Mouse (Mus musculus): ENCODE data around the gene Foxn3. TPM values are rescaled to one million over a fixed set of nuclear protein-coding genes. Genes with fewer than 3 reads are reported as not detected.

Foxn3 gene
- polyA plus RNA-seq, 1 experiment, result 61.0 TPM

- H3K9me3 ChIP-seq (replicated peaks; ENCODE audit: control insufficient read depth, insufficient read depth, low read length, poor library complexity, severe bottlenecking), result no peaks in the 10 kb centered on the region
- peaks cover 2% of the 10 kb centered on the region for H3K4me1 ChIP-seq (ENCODE audit: control insufficient read depth, insufficient read depth, low read length)
- TF ChIP-seq EP300 (IDR thresholded peaks at IDR 0.05; ENCODE audit: insufficient read depth, low read depth, low read length) (no peak), CTCF (IDR thresholded peaks at IDR 0.05; ENCODE audit: low read depth, low read length) (no peak), POLR2A (IDR thresholded peaks at IDR 0.05; ENCODE audit: insufficient read depth, low read length) (no peak)
- H3K4me3 ChIP-seq (ENCODE audit: low read depth, low read length), result no peak overlapping the region
- H3K27ac ChIP-seq (ENCODE audit: insufficient read depth, low read length), result no peak overlapping the region
- no peaks in the 10 kb centered on the region for H3K27me3 ChIP-seq (ENCODE audit: control insufficient read depth, insufficient read depth, low read length, poor library complexity, severe bottlenecking)
- no peaks in the 10 kb centered on the region for H3K36me3 ChIP-seq (ENCODE audit: control insufficient read depth, insufficient read depth, low read length, poor library complexity, severe bottlenecking)
- H3K9ac ChIP-seq (ENCODE audit: low read depth, poor library complexity, severe bottlenecking), result no peak overlapping the region
These were observed 397.3 kb downstream of the Foxn3 start for GRCm38 (mm10) chr12:99166091-99166490.

DNA sequence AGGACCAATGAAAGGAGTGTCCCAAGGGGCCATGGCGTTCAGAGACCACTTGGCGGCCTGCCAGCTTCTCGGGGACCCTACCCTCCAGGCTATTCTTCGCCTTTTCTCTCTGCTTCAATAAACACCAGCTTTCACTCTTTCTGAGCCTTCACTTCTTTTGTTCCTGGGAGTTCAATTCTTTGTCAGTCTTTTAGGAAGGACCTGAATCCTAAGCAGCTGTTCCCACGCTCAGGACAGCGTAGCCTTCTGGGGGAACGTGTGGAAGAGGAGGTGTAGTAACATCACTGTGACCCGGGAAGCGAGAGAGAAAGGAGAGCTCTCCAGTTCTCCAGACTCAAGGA lies 400.1 kb downstream of the Foxn3 start:
- Histone ChIP-seq H3K27me3 (ENCODE audit: control insufficient read depth, insufficient read depth, low read length, poor library complexity, severe bottlenecking) (no peaks in the 10 kb centered on the region), H3K9ac (ENCODE audit: low read depth, poor library complexity, severe bottlenecking) (no peak overlapping the region), H3K9me3 (replicated peaks; ENCODE audit: control insufficient read depth, insufficient read depth, low read length, poor library complexity, severe bottlenecking) (no peaks in the 10 kb centered on the region), H3K27ac (ENCODE audit: insufficient read depth, low read length) (no peak overlapping the region), H3K4me1 (ENCODE audit: control insufficient read depth, insufficient read depth, low read length) (peaks cover 2% of the 10 kb centered on the region), H3K36me3 (ENCODE audit: control insufficient read depth, insufficient read depth, low read length, poor library complexity, severe bottlenecking) (no peaks in the 10 kb centered on the region), H3K4me3 (ENCODE audit: low read depth, low read length) (no peak overlapping the region)
- no peak for TF ChIP-seq POLR2A (IDR thresholded peaks at IDR 0.05; ENCODE audit: insufficient read depth, low read length)
- TF ChIP-seq EP300 (IDR thresholded peaks at IDR 0.05; ENCODE audit: insufficient read depth, low read depth, low read length), result no peak
- TF ChIP-seq CTCF (IDR thresholded peaks at IDR 0.05; ENCODE audit: low read depth, low read length), result no peak

- Histone ChIP-seq H3K4me1 (ENCODE audit: control insufficient read depth, insufficient read depth, low read length) (peaks cover 2% of the 10 kb centered on the region), H3K27me3 (ENCODE audit: control insufficient read depth, insufficient read depth, low read length, poor library complexity, severe bottlenecking) (no peaks in the 10 kb centered on the region), H3K9me3 (replicated peaks; ENCODE audit: control insufficient read depth, insufficient read depth, low read length, poor library complexity, severe bottlenecking) (0 out of 2 replicates have a peak, but pooled peaks cover 3% of the 10 kb centered on the region), H3K36me3 (ENCODE audit: control insufficient read depth, insufficient read depth, low read length, poor library complexity, severe bottlenecking) (no peaks in the 10 kb centered on the region), H3K27ac (ENCODE audit: insufficient read depth, low read length) (no peak overlapping the region), H3K9ac (ENCODE audit: low read depth, poor library complexity, severe bottlenecking) (no peak overlapping the region), H3K4me3 (ENCODE audit: low read depth, low read length) (no peak overlapping the region)
- TF ChIP-seq EP300 (IDR thresholded peaks at IDR 0.05; ENCODE audit: insufficient read depth, low read depth, low read length), result no peak
- TF ChIP-seq POLR2A (IDR thresholded peaks at IDR 0.05; ENCODE audit: insufficient read depth, low read length), result no peak
- TF ChIP-seq CTCF (IDR thresholded peaks at IDR 0.05; ENCODE audit: low read depth, low read length), result no peak
These were observed 400.6 kb downstream of the Foxn3 start for GRCm38 (mm10) chr12:99162639-99163341.

GRCm38 (mm10) chr12:99162188-99162587 lies 401.2 kb downstream of the Foxn3 start:
- Histone ChIP-seq H3K4me3 (ENCODE audit: low read depth, low read length) (no peak overlapping the region), H3K27ac (ENCODE audit: insufficient read depth, low read length) (no peak overlapping the region), H3K27me3 (ENCODE audit: control insufficient read depth, insufficient read depth, low read length, poor library complexity, severe bottlenecking) (no peaks in the 10 kb centered on the region), H3K36me3 (ENCODE audit: control insufficient read depth, insufficient read depth, low read length, poor library complexity, severe bottlenecking) (no peaks in the 10 kb centered on the region), H3K9me3 (replicated peaks; ENCODE audit: control insufficient read depth, insufficient read depth, low read length, poor library complexity, severe bottlenecking) (0 out of 2 replicates have a peak, but pooled peaks cover 3% of the 10 kb centered on the region), H3K4me1 (ENCODE audit: control insufficient read depth, insufficient read depth, low read length) (peaks cover 2% of the 10 kb centered on the region), H3K9ac (ENCODE audit: low read depth, poor library complexity, severe bottlenecking) (no peak overlapping the region)
- TF ChIP-seq EP300 (IDR thresholded peaks at IDR 0.05; ENCODE audit: insufficient read depth, low read depth, low read length) (no peak), CTCF (IDR thresholded peaks at IDR 0.05; ENCODE audit: low read depth, low read length) (no peak), POLR2A (IDR thresholded peaks at IDR 0.05; ENCODE audit: insufficient read depth, low read length) (no peak)

DNA sequence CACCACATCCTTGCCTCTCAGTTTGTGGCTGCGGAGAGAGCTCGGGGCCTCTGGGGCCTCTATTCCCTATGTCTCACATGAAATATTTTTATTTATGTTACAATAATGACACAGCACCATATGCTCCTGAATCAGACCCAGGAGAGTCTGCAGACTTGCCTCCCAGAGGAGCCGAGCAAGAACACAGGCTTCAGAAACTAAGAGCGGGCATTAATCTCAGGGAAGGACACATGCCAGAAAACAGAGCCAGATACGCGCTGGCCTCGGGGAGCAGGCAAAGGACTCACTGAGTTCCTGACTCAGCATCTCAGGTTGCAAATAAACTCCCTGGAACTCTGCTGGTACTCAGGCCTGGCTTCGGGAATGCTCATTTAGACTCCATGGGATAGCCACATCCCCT lies 403.3 kb downstream of the Foxn3 start:
- Histone ChIP-seq H3K9ac (ENCODE audit: low read depth, poor library complexity, severe bottlenecking) (no peak overlapping the region), H3K36me3 (ENCODE audit: control insufficient read depth, insufficient read depth, low read length, poor library complexity, severe bottlenecking) (no peaks in the 10 kb centered on the region), H3K27me3 (ENCODE audit: control insufficient read depth, insufficient read depth, low read length, poor library complexity, severe bottlenecking) (no peaks in the 10 kb centered on the region), H3K4me1 (ENCODE audit: control insufficient read depth, insufficient read depth, low read length) (peaks cover 2% of the 10 kb centered on the region), H3K9me3 (replicated peaks; ENCODE audit: control insufficient read depth, insufficient read depth, low read length, poor library complexity, severe bottlenecking) (0 out of 2 replicates have a peak, but pooled peaks cover 3% of the 10 kb centered on the region), H3K4me3 (ENCODE audit: low read depth, low read length) (no peak overlapping the region), H3K27ac (ENCODE audit: insufficient read depth, low read length) (no peak overlapping the region)
- TF ChIP-seq CTCF (IDR thresholded peaks at IDR 0.05; ENCODE audit: low read depth, low read length) (no peak), POLR2A (IDR thresholded peaks at IDR 0.05; ENCODE audit: insufficient read depth, low read length) (no peak), EP300 (IDR thresholded peaks at IDR 0.05; ENCODE audit: insufficient read depth, low read depth, low read length) (no peak)

GRCm38 (mm10) chr12:99155904-99156303 lies 407.5 kb downstream of the Foxn3 start:
- Histone ChIP-seq H3K4me1 (ENCODE audit: control insufficient read depth, insufficient read depth, low read length) (no peaks in the 10 kb centered on the region), H3K4me3 (ENCODE audit: low read depth, low read length) (no peak overlapping the region), H3K27ac (ENCODE audit: insufficient read depth, low read length) (no peak overlapping the region), H3K9ac (ENCODE audit: low read depth, poor library complexity, severe bottlenecking) (no peak overlapping the region), H3K9me3 (replicated peaks; ENCODE audit: control insufficient read depth, insufficient read depth, low read length, poor library complexity, severe bottlenecking) (0 out of 2 replicates have a peak, but pooled peaks cover 3% of the 10 kb centered on the region), H3K27me3 (ENCODE audit: control insufficient read depth, insufficient read depth, low read length, poor library complexity, severe bottlenecking) (no peaks in the 10 kb centered on the region), H3K36me3 (ENCODE audit: control insufficient read depth, insufficient read depth, low read length, poor library complexity, severe bottlenecking) (no peaks in the 10 kb centered on the region)
- no peak for TF ChIP-seq EP300 (IDR thresholded peaks at IDR 0.05; ENCODE audit: insufficient read depth, low read depth, low read length)
- no peak for TF ChIP-seq CTCF (IDR thresholded peaks at IDR 0.05; ENCODE audit: low read depth, low read length)
- TF ChIP-seq POLR2A (IDR thresholded peaks at IDR 0.05; ENCODE audit: insufficient read depth, low read length), result no peak

Data from ES-Bruce4 (cell line).